Mouse (Mus musculus) gastrocnemius, postnatal 36 days (tissue): Measurements from ENCODE around the gene Pim3. TPM values are rescaled to one million over a fixed set of nuclear protein-coding genes. Genes with fewer than 3 reads are reported as not detected.
"Not testable (repeated sequence)": the region's sequence is repeated elsewhere in the genome, so short reads cannot be mapped to it uniquely, and the experiment has no call there.

ENCODE experiments used
- DNase-seq, 2 experiments: peaks; one replicate each; pipeline ENCODE4 v3.0.0; 2022
- intact Hi-C: fragments of 180-260 bp; cut with DNase I; formaldehyde crosslinking; loops from one replicate; pipeline ENCODE4 v1.15.1; 2025
- long read RNA-seq, 2 experiments: library from polyadenylated mRNA; stranded (forward); transcript quantifications; one replicate each; pipeline ENCODE4 v2.0.0; 2021
- total RNA-seq, 2 experiments: library from RNA; stranded (reverse); gene quantifications; 2 replicates each; pipeline ENCODE4 v1.2.3; 2021

Gene Pim3
- total RNA-seq: 10 to 100 TPM; 22.1 to 32.2 TPM
- long read RNA-seq, experiment 1, transcript Pim3-201 (6 exons, 2,427 nt): major isoform, 19 of 24 reads
- long read RNA-seq, experiment 1, partial matches to known transcripts: 2 of 24 reads
- long read RNA-seq, experiment 1, other reads (novel, unspliced or antisense): 3 of 24 reads
- long read RNA-seq, experiment 2, transcript Pim3-201 (6 exons, 2,427 nt): major isoform, 42 of 51 reads
- long read RNA-seq, experiment 2, partial matches to known transcripts: 4 of 51 reads
- long read RNA-seq, experiment 2, other reads (novel, unspliced or antisense): 5 of 51 reads

- DNase-seq: peak; percentile 94 to 97
- intact Hi-C loops: loop anchor here (2.0 kb wide), 1 partner anchor 25 kb away; no protein-coding TSS in a partner anchor
Observed at GRCm38 (mm10) chr15:88861772-88862622, at the start of gene Pim3. Gene Pim3, plus strand, starts transcription at chr15:88862186.

DNA sequence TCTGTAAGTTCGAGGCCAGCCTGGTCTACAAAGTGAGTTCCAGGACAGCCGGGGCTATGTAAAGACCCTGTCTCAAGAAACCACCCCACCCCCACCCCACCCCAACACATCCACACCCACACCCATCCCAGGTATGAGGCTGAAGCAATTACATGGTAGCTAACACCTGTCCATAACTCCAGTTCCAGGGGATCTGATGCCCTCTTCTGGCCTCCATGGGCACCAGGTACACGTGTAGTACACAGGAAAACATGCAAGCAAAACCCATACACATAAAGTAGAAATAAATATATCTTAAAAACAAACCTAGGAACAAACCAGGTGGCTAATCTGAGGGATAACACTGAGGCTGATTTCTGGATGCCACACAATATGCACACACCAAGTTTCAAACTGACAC lies 48.7 kb upstream of the Pim3 start:
- intact Hi-C loops: loop anchor here (10.0 kb wide), 1 partner anchor 58 kb away; the partner anchor contains the start of gene Zbed4
- DNase-seq: peak in 1 of 2 experiments; percentile 2

GRCm38 (mm10) chr15:88813873-88814272 lies 48.1 kb upstream of the Pim3 start:
- not testable (repeated sequence) for DNase-seq
- intact Hi-C loops: loop anchor here (10.0 kb wide), 1 partner anchor 59 kb away; the partner anchor contains the start of gene Zbed4

GRCm38 (mm10) chr15:88814411-88815047 lies 47.5 kb upstream of the Pim3 start:
- intact Hi-C loops: loop anchor here (10.0 kb wide), 1 partner anchor 60 kb away; the partner anchor contains the start of gene Zbed4
- DNase-seq: no peak

DNA sequence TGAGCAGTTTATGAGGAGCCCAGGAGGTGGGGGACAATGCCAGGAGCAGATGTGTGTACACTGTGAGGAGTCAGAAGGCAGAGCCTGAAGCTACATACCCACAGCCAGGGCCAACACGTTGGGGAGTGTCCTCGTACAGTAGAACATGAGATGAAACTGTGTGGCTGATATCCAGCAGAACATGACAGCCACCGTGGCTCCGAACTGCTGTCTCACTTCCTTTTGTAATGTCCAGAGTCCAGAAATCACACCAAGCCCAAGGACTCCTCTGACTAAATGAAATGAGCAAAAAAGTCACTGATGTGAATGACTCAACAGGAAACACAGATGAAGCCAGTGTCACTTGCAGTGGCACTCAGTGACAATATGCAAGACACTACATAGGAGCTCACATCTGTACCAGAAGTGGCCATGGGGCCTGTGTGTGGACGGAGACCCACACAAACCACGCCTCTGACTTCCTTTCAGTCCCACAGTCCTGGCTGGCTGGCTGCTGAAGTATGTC lies 46.7 kb upstream of the Pim3 start:
- DNase-seq: no peak
- intact Hi-C loops: loop anchor here (10.0 kb wide), 1 partner anchor 60 kb away; the partner anchor contains the start of gene Zbed4

DNA sequence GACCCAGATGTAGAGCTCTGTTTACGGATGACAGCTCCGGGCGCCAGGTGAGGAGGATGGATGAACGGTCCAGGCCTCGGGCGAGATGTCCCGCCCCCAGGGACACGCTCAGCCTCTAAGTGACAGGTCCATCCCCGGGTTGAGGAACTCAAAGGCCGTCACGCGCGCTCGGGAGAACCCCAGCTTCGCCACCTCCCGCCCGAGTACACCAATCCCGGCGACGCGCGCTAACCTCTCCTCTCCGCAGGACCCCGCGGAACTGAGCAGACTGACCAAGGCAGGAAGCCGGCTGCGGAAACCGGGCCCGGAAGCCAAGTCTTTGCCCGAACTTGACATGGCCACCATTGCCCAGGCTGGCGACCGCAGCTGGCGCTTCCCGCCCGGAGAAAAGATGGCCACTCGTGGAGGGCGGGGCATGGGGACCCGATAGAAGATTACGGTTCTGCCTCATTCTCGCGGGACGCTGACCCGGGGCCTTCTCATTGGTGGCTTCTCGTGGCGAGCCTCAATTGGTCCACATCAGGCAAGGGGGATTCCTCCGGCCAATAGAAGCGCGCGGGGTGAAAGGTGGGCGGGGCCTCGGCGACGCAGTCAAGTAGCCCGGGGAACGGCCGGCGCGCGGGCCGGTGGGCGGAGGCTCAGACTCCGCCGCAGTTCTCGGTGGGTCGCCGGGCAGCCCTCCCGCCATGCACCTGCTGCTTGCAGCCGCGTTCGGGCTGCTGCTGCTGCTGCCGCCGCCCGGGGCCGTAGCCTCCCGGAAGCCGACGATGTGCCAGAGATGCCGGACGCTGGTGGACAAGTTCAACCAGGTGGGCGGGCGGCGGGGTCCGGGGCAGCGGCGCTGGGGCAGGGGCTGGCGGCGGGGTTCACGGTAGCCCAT lies 42.7 kb upstream of the Pim3 start, which contains the start of the genes Alg12 and Creld2:
Gene Alg12, minus strand, starts transcription at position 293 of the 880 bp plus-strand sequence.
Gene Creld2, plus strand, starts transcription at position 621 of the 880 bp plus-strand sequence.
- peak; percentile 98 to 99 for DNase-seq
- intact Hi-C loops: loop anchor here (10.0 kb wide), 1 partner anchor 64 kb away; the partner anchor contains the start of gene Zbed4

DNA sequence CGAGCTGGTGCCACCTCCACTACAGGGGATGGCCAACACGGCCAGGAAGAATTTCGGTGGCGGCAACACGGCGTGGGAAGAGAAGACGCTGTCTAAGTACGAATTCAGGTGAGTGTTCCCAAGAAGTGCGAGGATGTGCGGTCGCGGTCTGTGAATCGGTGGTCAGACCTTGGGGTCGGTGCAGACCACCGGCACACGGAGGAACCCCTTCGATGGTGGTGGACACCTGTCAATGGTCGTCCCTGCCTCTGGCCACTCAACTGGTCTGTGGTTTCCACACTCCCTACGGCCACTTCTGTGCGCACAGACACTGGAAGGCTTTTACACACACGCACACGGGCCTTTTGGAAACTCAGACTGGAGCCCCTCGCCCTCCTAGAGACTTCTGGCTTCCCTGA lies 42.1 kb upstream of the Pim3 start:
- intact Hi-C loops: loop anchor here (10.0 kb wide), 1 partner anchor 65 kb away; the partner anchor contains the start of gene Zbed4
- no peak for DNase-seq

- intact Hi-C loops: no loop called here
- no peak for DNase-seq
Observed at GRCm38 (mm10) chr15:88821403-88821802, 40.6 kb upstream of the Pim3 start.

GRCm38 (mm10) chr15:88822513-88822912 lies 39.5 kb upstream of the Pim3 start:
- intact Hi-C loops: no loop called here

GRCm38 (mm10) chr15:88823376-88823775 lies 38.6 kb upstream of the Pim3 start:
- intact Hi-C loops: no loop called here
- DNase-seq: no peak

More at GRCm38 (mm10) chr15:88822513-88822912, 39.5 kb upstream of the Pim3 start:
- no peak for DNase-seq

GRCm38 (mm10) chr15:88827466-88827865 lies 34.5 kb upstream of the Pim3 start:
- intact Hi-C loops: loop anchor here (5.0 kb wide), 1 partner anchor 250 kb away; the partner anchor contains the start of gene Trabd
- DNase-seq: no peak

DNA sequence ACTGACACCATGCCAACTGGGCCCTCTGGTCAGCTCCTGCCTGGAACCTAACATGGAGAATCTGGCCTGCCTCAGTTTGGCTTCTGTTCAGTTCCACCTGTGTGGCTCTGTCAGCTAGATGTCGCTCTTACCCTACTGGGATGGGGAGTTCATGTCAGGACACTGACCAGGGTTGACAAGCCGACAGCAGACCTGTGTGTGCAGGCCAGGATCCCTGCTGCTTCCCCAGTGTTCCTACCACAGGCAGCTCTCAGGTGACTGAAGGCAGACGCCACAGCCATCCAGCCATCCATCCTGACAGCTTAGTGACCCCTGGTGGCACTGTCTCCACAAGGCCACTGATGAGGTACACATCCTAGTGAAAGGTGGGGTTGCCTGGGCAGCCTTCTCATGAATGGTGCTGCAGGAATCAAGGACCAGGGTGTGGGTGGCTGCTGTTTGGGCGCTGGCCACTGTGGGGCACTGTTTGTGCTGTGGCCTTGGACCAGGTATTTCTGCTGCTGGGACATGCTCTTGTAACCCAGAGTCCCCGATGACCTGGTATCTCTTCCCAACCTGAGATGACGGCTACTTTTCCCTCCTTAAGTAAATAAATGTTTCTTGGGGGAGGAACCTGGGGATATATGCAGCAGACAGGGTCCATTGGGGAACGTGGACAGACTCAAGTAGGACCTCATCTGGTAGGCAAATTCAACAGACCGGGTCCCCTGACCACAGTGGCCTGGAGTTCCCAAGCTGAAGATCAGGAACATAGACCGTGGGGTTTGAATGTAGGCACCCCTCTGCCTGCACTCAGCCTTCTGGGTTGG lies 33.8 kb upstream of the Pim3 start:
- intact Hi-C loops: loop anchor here (1.0 to 5.0 kb wide), 3 partner anchors 48 to 249 kb away; partner anchors contain the start of gene Trabd
- peak; percentile 56 to 61 for DNase-seq

- DNase-seq: peak; percentile 86 to 88
- intact Hi-C loops: loop anchor here (1.0 to 5.0 kb wide), 3 partner anchors 47 to 248 kb away; partner anchors contain the start of gene Trabd
Observed at GRCm38 (mm10) chr15:88828800-88829705, 32.9 kb upstream of the Pim3 start.

DNA sequence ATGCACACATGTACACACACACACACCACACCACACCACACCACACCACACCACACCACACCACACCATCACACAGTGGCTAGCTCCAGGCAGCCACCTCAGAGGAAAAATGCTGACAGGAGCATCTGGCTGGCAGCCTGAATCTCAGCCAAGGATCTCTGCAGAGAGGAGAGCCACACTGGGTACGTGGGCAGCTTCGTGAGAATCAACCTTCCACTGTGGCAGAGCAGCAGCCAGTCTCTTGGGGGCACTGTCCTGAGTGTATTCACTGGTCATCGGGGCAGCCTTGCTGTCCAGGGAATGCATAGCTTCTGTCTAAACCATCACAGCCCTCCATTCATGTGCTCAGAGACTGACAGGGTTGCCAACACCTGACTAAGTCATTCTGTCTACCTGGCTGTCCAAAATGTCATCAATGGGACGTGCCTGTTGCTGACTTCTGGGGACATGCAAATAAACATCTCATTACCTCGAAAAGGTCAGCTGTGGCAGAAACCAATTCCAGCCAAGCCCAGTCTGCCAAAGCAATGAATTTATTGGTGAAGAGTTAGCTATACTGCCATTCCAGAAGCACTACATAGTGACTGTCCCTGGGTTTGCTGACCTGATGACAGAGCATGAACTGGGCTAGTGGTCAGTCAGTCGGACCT lies 32.1 kb upstream of the Pim3 start:
- DNase-seq: no peak
- intact Hi-C loops: loop anchor here (5.0 kb wide), 1 partner anchor 247 kb away; the partner anchor contains the start of gene Trabd

DNA sequence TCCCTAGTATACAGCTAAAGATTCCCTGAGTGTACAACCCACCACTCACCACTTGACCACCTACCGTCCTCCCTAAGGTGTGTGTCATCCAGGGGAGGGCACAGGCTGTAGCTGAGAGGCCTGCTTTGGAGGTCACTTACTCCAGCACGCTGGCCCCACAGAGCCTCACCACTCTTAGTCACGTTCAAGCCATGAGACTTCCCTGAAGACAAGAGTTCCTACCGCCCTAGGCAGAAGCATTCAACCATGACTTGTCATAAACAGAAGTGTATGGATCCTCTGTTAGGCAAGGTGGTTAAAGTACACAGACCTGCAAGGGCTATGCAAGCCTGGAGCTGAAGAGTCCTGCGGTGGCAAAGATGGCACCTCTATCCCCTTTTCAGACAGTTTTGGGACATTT lies 31.3 kb upstream of the Pim3 start:
- intact Hi-C loops: no loop called here
- DNase-seq: no peak

GRCm38 (mm10) chr15:88831482-88831881 lies 30.5 kb upstream of the Pim3 start:
- intact Hi-C loops: no loop called here
- DNase-seq: peak in 1 of 2 experiments; percentile 69
